Mouse (Mus musculus): ENCODE measurements around the gene Mapkapk3.

DNA sequence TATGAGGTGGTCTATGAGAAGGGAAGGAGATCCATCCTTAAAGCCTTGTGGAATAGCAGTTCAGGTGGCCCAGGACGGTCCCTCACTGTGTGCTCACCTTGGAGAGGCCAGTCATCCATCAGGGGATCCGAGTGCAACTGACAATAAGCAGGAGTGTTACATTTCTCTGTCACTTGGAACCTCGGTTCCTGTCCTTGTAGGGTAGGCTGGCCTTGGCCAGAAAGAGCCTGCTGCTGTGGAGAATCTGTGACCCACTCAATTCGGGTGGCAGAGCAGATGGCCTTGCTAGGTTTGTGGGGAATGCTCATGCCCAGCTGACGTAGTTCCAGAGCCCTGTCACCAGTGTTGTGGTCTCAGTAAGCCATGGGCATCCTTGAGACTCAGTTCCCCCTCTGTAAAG, 19.9 kb upstream of the Mapkapk3 start:
- no peak for TF ChIP-seq ZKSCAN1 (IDR thresholded peaks at IDR 0.05; ENCODE audit: borderline replicate concordance, low read depth, low read length)
- TF ChIP-seq HCFC1 (IDR thresholded peaks at IDR 0.05; ENCODE audit: low read depth, low read length) = no peak
- no peak for TF ChIP-seq BHLHE40 (IDR thresholded peaks at IDR 0.05; ENCODE audit: low read depth, low read length)
- TF ChIP-seq POLR2A (IDR thresholded peaks at IDR 0.05; ENCODE audit: low read depth, low read length) = no peak
- no peak for TF ChIP-seq CTCF (conservative IDR thresholded peaks at IDR 0.05 in 1 of 2, IDR thresholded peaks at IDR 0.05 in 1 of 2; ENCODE audit: low read depth in 2 of 2, low read length in 2 of 2)
- TF ChIP-seq ZC3H11A (IDR thresholded peaks at IDR 0.05; ENCODE audit: low read depth, low read length) = no peak
- no peak for TF ChIP-seq ETS1 (conservative IDR thresholded peaks at IDR 0.05; ENCODE audit: low read depth, low read length)
